Mouse (Mus musculus) bone marrow, adult 2 months (tissue): ENCODE data around the gene Hmg20b.

Source experiments
- CTCF ChIP-seq: fragments of 200-500 bp; IDR thresholded peaks from 2 replicates; pipeline ENCODE4 v1.5.1; 2011; ENCODE audit warnings: low read length, control low read depth; ENCODE audit not compliant: control insufficient read depth, insufficient read depth
- POLR2A ChIP-seq: fragments of 200-500 bp; IDR thresholded peaks from 2 replicates; pipeline ENCODE4 v1.6.1; 2011; ENCODE audit warnings: low read depth, mild to moderate bottlenecking, control low read depth, low read length, borderline replicate concordance; ENCODE audit not compliant: control insufficient read depth

- TF ChIP-seq CTCF (no peak), POLR2A (no peak)
These were observed 31.8 kb upstream of the Hmg20b start for GRCm38 (mm10) chr10:81382039-81382438.
